Mouse (Mus musculus): ENCODE data around the gene Ppfibp1. TPM values are rescaled to one million over a fixed set of nuclear protein-coding genes. Genes with fewer than 3 reads are reported as not detected.
"Not testable (repeated sequence)": the region's sequence is repeated elsewhere in the genome, so short reads cannot be mapped to it uniquely, and the experiment has no call there.

The Ppfibp1 gene
- total RNA-seq (2022): 10 to 100 TPM; 45.6 to 62.4 (median 55.7) TPM

- peak; percentile 94 for DNase-seq (ENCODE audit: low spot score in 2 of 2)
These were observed at the start of gene Ppfibp1 for GRCm38 (mm10) chr6:146887958-146888659. Gene Ppfibp1 (plus strand): TSS chr6:146888487.

GRCm38 (mm10) chr6:146838863-146839262 is 49.4 kb upstream of the Ppfibp1 start:
- DNase-seq (ENCODE audit: low spot score in 2 of 2): no peak

GRCm38 (mm10) chr6:146844867-146845266 is 43.4 kb upstream of the Ppfibp1 start:
- no peak for DNase-seq (ENCODE audit: low spot score in 2 of 2)

DNA sequence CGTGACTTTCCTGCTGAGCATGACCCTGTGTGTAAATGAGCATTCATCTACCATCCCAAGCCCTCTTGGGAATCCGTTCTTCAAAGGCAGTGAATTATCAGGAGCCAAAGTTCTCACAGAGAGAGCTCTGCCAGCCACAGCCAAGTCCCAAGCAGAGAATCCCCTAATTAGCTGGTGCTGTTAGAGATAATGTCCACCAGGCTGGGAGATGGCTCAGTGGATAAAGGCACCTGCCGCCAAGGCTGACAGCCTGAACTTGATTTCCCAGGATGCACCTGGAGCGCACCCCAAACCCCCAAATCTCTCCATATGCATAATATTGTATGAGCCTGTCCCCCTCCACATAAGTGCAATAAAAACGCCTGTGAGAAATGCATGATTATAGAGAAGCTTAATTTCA is 42.9 kb upstream of the Ppfibp1 start:
- no peak for DNase-seq (ENCODE audit: low spot score in 2 of 2)

DNA sequence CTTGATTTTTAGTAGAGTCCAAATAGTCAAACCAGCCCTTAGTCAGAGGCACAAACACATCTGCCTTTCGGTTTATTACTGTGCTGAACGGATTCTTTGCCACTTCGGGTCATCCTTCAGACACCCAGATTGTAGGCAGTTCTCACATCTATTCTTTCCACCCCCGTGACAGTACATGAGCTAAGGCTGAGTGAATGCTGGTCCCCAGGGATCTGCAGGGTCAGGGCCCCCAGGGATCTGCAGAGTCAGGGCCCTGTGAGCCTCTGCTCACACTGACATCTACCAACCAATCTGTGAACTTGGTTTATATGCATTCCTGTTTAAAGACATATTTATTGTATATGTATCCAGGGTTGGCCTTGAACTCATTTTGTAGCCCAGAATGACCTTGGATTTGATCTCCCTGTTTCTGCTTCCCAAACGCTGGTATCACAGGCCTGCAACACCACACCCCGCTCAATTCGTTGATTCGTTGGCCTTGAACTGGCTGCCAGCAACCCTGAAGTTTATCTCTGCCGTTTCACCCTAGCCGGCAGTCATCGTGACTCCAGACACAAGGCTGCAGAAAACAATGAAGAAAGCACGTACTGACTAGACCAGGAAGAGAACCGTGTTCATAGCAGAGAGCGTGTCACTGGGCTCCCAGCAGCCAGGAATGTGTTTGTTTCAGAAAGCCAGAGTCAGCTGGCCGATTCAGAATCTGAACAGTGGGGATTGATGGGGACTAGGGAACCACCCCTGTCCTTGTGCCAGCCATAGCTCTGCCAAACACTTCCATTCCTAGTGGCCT is 42.1 kb upstream of the Ppfibp1 start:
- DNase-seq (ENCODE audit: low spot score in 2 of 2): peak in 1 of 2 experiments; percentile 15

DNA sequence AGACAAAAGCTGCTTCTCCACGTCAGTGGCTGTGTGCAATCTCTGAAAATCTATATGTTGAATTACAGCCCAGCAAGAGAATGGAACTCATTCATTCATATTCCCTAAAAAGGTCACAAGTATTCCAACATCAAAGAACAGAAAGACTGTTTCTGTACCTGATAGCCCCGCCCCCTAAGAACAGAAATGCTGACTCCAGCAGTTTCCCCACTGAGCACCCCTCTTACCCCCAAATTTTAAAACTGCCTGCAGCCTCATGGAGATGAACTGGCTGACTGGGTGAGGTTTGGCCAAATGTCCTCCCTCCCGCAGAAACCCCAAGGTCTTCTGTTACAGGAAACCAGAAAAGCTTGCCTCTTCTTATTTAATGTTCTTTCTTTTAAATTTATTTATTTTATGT is 40.9 kb upstream of the Ppfibp1 start:
- DNase-seq (ENCODE audit: low spot score in 2 of 2): no peak

DNA sequence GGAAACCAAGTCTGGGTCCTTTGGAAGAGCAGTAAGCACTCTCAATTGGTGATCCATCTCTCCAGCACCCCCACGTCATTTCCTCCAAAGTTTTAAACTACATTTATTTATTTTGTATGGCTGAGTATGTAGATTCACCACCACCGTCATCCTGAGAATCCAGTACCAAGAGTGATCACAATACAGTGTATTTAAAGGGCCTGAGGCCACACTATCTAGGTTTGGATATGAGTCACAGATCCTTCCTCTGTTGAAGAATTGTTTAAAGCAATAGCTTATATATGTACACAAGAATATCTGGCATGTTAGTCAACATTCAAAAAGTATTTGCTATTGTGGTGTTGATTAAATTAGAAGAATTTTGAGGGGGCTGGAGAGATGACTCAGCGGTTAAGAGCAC is 40.0 kb upstream of the Ppfibp1 start:
- no peak for DNase-seq (ENCODE audit: low spot score in 2 of 2)

DNA sequence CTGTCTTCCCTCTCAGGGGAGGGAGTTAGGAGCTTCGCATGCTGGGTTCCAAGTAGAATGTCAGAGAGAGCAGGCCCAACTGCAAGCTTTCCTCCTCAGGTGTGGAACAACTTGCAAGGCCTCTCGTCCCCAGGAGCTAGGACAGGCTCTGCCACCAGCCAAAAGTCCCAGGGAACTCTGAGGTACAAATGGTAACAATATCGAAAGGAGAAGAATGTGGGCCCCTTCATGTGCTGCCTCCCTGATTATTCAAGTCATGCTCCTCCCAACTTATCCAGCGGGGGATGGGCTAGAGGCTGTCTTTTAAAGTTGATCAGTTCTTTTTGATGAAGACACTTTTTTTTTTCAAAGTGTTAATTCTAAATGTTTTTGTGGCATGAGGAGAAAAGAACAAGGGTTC is 38.2 kb upstream of the Ppfibp1 start, which contains the start of gene Smco2:
TSS of gene Smco2 (plus strand) at position 55 of the 400 bp plus-strand sequence.
- no peak for DNase-seq (ENCODE audit: low spot score in 2 of 2)

GRCm38 (mm10) chr6:146851916-146852315 is 36.4 kb upstream of the Ppfibp1 start:
- DNase-seq (ENCODE audit: low spot score in 2 of 2): no peak

DNA sequence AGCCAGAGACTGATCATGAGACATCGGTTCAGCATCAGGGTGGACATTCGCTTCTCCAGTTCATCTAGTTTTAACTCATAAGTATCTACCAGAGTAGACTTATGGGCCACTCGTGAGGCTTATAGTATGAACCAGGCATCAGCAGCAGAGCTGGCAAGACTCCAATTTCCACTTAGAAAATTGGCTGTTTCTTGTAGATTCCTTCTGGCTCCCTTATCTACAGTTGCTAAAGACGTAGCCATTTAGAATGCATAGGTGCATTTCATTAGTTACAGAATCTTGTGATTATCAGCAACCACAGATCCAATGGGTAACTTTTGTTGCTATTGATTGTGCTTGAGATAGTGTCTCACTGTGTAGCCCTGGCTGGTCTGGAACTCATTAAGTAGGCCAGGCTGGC is 35.5 kb upstream of the Ppfibp1 start:
- no peak for DNase-seq (ENCODE audit: low spot score in 2 of 2)

GRCm38 (mm10) chr6:146855185-146855584 is 33.1 kb upstream of the Ppfibp1 start:
- DNase-seq (ENCODE audit: low spot score in 2 of 2): no peak

GRCm38 (mm10) chr6:146857386-146857785 is 30.9 kb upstream of the Ppfibp1 start:
- DNase-seq (ENCODE audit: low spot score in 2 of 2): no peak

DNA sequence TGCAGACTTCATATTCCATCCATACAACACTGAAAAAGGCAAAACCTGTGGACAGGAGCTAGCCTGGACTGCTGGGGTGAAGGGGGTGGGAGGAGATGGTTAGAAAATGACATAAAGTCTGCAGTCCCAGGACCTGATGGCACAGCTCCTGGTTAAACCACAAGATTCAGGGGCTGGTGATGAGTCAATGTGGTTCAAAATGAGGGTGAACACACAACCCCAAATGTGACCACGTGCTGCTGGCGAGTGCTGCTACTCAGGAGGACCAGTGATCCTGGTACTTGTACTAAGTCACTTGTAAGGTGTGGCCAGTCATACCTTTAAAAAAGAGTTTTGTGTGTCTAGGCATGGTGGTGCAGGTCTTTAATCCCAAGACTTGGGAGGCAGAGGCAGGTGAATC is 25.1 kb upstream of the Ppfibp1 start:
- no peak for DNase-seq (ENCODE audit: low spot score in 2 of 2)

DNA sequence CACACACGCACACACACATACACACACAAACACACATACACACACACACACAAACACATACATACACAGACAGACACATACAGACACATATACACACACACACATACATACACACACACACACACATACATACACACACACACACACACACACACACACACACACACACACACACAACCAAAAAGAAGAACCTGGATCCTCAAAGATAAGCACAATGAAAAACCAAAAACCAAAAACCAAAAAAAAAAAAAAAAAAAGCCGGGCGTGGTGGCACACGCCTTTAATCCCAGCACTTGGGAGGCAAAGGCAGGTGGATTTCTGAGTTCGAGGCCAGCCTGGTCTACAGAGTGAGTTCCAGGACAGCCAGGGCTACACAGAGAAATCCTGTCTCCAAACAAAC is 23.9 kb upstream of the Ppfibp1 start:
- not testable (repeated sequence) for DNase-seq (ENCODE audit: low spot score in 2 of 2)

DNA sequence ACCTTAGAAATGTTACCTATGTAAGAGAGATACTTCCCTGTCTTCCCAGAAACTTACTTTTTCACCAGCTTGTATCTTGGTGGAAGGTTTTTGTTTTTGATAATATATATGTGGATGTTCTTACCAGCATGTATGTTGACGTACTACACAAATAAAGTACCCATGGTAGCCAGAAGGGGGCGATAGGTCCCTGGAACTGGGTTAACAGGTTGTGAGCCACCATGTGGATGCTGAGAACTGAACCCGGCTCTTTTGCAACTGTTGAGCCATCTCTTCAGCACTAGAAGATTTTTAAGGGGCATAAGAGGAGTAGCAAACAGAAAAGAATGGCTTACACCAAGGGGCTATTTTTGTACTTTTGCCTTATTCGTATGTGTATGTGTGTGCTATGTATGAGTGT is 22.6 kb upstream of the Ppfibp1 start:
- DNase-seq (ENCODE audit: low spot score in 2 of 2): no peak

DNA sequence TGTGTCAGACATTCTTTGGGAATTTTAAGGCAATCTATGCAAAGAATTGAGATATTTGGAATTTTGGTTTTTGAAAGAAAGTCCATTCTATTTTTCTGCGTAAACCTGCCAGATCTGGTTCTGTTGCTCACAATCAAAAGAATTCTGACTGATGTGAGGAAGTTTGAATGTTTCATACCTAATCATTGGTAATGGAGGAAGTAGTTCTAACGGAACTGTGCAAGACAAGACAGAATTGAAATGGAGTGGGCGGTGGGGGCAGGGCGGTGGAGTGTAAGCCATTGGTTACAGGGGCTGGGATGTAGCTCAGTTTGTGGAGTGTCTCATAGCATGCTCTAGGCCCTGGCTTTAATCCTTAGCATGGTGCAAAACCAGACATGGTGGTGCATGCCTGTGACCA is 16.3 kb upstream of the Ppfibp1 start:
- DNase-seq (ENCODE audit: low spot score in 2 of 2): no peak

DNA sequence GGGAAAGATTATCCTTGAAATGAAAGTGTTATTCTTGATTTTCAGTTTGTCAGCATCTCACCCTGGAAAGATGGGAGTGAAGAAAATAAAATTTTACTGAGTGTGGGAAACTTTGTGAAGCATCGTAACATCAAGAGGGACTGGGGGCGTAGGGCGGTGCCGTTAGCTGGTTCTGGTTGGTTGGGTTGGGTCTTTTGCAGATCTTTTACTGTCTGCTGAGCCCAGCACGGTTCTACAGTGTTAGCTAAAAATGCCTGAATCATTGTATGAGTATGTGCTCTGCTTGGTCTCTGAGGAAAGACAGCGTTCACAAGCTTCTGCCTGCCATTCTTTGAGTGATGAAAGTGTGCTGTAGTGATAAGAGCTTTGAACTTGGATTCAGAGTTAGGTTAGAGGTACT is 13.9 kb upstream of the Ppfibp1 start:
- DNase-seq (ENCODE audit: low spot score in 2 of 2): no peak

GRCm38 (mm10) chr6:146876820-146877219 is 11.5 kb upstream of the Ppfibp1 start:
- no peak for DNase-seq (ENCODE audit: low spot score in 2 of 2)

- no peak for DNase-seq (ENCODE audit: low spot score in 2 of 2)
These were observed 10.8 kb upstream of the Ppfibp1 start for GRCm38 (mm10) chr6:146877425-146878045.

GRCm38 (mm10) chr6:146878926-146879325 is 9.4 kb upstream of the Ppfibp1 start:
- DNase-seq (ENCODE audit: low spot score in 2 of 2): no peak

DNA sequence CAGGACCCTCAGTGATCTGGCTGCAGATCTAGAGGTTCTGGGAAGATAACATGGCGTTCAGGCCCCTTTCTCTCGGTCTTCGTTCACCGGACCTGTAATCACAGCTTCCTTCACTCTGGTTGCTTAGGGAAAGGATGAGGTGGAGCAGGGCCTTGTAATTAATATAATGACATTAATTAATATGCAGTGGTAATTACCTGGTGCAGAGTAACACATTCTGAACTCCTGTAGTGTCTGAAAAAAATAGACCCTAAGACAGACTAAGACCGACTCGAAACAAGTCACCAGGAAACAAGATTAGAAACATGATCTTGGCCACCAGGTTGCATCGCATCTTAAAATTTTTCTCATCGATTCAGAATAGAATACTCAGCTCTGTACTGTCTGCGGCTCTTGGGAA is 8.4 kb upstream of the Ppfibp1 start:
- no peak for DNase-seq (ENCODE audit: low spot score in 2 of 2)

DNA sequence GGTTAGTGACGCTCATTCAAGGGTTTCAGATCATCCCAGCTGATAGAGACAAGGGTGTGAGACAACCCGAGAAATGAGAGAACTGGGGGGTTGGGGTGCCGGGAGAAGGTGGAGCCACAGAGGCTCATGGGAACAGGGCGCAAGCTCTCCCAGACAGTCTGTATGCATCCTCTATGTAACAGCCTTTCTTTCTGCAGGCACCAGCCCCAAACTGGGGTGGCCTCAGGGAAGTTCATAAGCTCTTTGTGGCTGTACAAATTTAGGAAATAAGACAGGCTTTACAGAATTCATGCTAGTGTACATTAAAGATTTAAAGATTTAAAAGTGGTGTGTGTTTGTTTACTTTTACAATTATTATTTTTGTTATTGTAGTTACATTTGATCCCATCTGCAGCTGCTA is 8.0 kb upstream of the Ppfibp1 start:
- DNase-seq (ENCODE audit: low spot score in 2 of 2): no peak
